Mouse (Mus musculus): ENCODE measurements around the gene C3ar1.

The C3ar1 gene

DNA sequence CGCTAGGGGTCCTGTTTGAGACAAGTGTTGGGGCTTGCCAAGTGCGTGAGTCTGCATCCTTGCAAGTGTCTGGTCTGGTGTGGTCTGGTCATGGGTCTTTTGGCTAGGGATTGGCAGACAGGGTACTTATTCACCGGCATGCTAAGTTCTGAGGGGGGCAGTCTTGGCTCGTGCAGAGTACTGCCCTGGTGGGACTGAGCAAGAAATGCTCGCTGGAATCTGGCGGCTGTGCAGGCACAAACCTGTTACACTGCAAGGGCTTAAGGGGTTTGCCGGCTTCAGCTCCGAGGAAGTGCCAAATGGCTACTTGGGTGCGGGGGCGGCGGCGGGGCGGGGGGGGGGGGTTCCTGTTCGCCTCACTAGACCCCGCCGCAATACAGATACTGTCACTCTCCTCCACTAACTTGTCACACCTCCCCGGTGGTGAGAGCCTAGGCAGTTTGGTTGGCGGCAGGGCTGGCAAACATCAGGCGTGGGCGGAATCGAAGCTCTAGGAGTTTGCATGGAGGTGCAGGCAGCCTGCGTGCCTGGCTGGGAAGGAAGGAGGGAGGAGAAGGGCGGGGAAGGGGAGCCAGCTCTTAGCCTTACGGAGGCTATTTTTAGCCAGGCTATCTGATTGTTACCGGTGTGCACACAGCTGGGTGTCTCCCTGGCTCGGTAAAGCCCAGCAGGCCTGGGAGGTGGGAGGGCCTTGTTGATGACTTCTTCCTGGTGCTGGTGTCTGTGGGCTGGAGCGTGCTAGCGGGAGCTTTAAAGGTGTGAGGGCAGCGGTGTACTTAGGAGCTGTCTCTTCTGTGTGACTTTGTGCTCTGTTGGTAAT is 29.8 kb downstream of the C3ar1 start:
- DNase-seq (ENCODE audit: low spot score) = peak; percentile 77

DNA sequence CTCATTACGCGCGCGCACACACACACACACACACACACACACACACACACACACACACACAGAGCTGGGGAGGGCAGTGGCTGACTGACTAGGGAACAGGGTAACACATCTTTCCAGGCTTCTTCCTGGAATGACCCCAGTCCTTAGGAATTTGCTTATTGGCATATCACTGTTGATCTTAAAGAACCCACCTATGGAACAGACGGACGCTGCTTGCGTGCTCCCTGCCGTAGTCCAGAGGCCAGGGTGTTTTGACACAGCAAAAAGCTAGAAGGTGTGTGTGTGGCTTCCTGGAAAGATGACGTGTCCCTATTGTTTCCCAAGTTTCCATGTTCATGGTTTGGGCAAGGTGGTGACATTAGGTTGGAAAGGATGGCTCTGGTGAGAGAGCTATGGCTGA is 30.8 kb downstream of the C3ar1 start:
- no peak for DNase-seq (ENCODE audit: low spot score)

DNA sequence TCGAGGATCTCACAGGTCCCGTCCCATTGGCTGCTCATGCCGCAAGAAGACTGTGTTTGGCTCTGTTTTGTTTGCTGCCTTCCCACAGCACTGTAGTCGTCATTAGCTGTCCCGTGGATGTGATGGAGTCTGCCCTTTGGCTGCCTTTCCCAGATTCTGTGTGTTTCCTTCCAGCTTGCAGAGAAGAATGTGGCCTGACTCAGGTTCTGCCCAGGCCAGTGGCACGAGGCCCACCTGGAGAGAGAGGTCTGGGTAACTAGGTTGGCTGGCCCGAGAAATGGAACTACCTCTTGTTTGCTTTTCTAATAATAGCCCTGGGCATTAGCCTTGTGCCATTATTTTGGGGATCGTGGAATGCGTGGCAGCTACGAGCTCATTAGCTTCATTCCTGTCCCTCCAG is 31.9 kb downstream of the C3ar1 start:
- peak; percentile 45 for DNase-seq (ENCODE audit: low spot score)

DNA sequence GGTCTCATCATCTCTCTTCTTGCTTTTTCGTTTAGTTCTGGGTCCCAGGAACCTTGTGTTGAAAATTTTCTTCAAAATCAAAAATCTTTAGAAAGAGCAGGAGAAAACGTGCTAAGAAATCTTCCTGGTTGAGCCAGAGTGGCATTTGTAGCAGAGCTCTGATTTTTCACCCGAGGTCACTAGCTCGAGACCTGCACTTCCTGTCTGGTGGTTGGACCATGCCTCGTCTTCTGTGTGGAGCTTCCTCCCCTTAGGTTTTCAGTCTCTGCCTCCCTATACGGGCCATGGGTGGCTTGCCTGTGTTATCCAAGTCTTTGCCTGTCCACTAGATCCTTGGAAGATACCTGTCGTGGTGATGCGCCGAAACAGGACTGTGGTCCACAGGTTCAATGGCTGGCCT is 34.1 kb downstream of the C3ar1 start:
- DNase-seq (ENCODE audit: low spot score) = peak; percentile 20

DNA sequence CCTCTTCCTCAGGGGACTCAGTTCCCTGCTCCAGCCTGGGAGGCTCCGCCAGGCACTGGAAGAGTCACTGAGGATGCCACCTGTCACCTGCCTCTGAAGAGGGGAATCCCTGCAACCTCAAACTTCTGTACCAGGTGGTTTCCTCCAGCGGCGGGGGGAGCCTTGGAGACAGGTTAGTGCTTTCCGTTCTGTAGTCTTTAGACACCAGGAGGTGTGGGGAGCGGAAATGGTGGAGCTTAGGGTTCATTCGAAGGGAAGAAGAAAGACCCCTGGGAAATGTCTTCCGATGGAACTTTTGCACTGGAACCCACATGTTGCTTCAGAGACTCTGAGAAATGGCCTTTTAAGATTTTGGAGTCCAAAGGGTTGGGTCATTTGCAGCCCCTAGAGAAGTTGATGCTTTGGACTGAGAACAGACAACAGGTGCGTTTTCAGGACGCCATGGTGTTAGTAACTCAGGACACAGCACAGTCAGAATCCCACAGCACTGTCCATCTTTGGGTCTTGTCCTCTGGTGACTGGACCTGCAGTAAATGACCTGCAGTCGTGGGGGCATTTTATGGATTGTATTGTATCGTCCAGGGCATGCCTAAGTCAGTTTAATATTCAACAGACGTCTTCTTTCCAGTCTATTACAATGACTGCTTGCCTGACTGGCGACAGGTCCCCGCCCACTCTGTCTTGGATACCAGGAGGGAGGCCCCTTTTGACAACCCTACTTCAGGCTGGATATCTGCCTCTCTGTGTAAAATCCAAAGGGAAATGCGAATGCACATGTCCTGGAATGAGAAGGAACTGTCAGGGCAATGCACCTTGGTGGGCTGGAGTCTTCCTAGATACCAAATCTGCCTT is 34.9 kb downstream of the C3ar1 start:
- no peak for DNase-seq (ENCODE audit: low spot score)

DNA sequence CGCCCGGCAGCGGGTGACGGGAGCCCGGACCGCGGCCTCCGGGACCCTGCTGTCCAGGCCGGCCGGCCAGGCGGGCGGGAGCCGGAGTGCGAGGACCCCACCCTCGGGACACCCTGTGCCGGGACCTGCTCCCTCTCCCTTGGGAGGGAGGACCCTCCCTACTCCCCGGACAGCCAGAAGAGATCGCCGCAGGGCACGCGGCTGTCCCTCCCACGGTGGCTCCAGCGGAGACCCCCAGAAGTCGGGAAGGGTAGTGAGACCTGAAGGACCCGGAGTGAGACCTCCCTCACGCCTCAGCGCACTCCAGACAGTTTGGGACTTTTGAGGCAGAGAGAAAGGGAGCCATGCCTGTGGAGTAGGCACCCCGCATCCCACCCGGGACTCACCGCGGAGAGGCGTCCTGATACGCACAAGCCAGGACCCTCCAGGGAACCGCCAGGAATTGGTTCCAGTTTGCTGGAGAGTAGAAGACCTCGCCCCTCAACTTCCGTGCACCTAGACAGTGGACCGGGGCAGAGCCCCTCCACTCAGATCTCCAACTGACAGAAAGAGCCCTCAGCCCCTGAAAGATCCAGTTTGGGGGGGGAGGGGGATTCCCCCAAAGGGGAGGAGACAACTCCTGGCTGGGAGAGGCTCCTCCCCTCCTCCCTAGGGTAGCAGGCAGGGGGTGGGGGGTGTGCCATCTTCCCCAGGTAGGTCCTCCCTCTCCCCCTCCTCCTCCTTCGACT is 35.7 kb downstream of the C3ar1 start:
- peak; percentile 20 for DNase-seq (ENCODE audit: low spot score)

DNA sequence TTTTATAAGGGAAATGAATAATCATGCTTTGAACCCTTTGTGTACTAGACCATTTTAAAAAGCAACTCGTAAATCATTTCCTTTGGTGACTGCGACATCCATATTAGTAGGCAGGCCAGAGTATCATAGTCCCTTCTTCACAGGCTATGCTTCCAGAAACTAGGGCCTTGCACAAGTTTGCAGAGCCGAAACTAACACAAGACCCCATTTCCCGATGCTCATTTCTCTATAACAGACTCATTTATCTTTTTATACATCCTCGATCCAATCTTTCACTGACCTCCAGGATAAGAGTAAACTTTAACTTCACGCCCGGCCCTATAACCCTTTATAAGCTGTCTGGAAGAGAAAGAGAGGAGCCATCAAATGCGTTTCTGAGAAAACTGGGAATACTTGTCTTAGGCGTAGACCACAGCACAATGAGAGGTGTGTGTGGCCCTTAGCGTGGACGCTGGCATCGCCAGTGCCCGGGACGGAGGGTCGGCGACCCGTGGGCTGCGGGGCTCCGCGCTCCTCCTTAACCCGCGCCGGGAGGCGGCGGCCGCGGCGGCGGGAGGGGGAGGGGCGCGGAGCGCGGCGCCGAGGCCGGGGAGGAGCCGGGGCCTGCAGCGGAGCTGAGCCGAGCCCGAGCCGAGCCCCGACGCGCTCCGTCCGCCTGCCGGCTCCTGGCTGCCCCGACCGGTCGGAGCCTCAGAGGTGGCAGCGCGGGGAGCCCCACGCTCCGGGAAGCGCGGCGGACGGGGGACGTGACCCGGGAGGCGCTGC is 36.5 kb downstream of the C3ar1 start, which contains the start of gene Foxj2:
Gene Foxj2, plus strand, starts transcription at position 609 of the 765 bp plus-strand sequence.
- DNase-seq (ENCODE audit: low spot score) = peak; percentile 64

DNA sequence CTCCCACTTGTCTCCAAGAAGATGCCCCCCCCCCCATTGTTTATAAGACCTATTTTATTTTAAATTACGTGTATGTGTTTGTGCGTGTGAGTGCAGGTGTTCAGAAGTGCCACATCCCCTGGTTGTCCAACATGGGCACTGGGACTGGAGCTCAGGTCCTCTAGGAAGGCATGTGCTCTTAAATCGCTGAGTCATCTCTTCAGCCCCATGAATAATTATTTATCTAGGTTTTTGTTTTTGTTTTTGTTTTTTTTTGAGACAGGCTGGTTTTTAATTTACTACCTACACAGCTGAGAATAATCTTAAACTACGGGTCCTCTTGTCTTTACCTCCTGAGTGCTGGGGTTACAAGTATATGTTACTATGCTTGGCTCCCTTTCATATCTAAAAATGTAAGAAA is 42.3 kb downstream of the C3ar1 start:
- DNase-seq (ENCODE audit: low spot score) = no peak

DNA sequence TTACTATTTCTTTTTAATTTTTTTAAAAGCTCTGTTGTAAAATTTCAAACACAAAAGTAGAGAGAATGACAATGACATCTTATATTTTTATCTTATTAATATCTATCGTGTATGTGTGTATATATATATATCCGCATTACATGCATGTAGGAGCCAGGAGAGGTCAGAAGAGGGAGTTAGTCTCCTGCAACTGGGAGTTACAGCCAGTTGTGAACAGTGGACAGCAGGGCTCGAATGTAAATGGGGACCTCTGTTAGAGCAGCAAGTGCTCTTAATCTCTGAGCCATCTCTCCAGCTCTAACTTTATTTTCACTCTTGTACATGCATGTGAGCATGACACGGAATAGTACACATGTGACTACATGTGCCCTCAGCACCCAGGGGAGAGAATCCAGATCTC is 43.2 kb downstream of the C3ar1 start:
- DNase-seq (ENCODE audit: low spot score) = no peak

DNA sequence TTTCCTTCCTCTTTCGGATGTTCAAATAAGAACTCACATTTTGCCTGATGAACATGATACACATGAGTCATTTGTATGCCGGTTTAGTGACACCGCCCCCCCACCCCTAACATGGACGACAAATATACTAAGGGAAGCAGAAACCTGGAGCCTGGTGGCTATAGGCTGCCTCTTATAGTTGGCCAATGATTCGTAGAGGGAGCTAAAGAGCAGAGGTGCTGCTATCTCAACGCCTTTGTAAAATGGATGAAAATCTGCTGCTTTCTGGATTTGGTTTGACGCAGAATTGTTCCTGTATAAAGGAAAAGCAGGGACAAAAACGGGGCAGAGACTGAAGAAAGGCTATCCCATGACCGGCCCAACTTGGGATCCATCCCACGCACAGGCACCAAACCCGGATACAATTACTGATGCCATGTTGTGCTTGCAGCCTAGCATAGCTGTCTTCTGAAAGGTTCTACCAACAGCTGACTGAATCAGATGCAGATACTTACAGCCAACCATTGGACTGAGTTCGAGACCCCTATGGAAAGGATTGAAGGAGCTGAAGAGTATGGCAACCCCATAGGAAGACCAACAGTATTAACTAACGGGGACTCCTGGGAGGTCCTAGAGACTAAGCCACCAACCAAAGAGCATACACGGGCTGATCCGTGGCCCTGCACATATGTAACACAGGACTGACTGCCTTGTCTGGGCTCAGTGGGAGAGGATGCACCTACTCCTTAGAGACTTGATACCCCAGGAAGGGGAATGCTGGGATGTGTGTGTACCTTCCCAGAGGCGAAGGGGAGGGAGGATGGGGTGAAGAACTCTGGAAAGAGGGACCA is 44.0 kb downstream of the C3ar1 start:
- peak; percentile 42 for DNase-seq (ENCODE audit: low spot score)

DNA sequence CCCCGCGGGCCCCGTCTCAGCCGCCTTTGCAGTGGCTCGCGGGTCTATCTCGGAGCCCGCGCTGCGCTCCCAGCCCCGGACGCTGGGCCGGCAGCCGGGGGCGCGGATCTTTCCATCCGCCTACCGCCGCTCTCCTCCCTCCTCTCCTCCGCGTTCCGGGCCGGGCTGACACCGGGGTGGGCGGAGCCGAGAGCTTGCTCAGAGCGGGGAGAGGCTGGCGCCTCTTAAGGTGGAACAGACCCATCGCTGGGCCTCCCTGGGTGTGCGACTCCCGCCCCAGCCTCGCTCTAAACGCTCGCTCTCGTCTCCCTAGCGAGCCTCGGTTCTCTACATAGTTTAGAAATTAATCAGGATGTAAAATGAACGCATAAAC is 44.7 kb downstream of the C3ar1 start:
- peak; percentile 95 for DNase-seq (ENCODE audit: low spot score)

DNA sequence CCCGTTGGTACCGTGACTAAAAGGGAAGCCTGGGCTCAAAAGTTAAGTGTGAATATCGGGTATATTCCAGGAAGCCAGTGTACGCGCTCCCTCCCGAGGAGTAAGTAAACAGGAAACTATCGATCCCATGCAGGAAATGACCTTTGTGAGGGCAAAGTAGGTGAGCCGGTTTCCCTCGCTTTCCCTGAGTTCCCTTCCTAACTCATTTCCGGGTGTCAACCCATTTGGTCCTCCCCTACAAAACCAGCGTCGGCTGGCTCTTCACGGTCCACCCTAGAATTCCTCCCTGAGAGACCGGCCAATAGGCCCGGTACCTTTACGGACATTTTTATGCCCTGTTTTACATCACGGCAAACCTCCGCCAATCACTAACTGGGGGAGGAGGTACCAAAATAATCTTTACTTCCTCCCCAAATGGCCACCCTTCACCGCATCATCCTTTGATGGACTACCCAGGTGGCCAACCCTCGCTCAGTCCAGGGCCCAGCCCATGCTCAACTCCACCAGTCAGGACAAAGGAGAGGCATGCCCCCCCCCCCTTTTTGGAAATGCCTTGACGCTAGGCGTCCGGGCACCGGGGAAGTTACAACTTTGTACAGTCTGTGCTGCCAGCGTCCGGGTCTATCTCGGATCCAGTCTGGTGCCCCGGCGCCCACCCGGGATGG is 45.2 kb downstream of the C3ar1 start:
- DNase-seq (ENCODE audit: low spot score) = peak; percentile 99

DNA sequence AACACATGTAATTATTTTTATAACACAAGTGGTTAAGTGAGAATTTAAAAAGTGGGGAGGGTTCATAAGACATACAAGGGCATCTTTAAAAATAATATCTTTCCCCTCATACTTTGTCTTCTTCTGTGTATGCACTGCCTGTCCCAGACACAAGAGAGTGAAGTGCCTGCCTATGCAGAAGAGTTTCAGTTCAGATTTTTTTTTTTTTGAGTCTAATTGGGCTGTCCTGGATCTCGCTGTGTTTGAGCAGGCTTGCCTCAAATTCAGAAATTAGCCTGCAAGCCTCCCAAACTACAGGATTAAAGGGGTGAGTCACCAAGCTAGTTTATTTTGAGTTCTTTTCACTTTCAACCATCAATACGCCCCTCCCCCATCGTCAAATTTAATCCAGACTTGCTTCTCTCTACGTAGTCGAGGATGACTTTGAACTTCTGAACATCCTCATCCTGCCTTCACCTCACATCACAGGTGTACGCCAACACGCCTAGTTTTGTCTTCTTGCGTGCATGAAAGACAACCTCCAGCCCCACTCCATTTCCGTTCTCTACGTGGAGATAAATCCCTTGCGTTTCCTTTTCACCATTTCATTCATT is 45.8 kb downstream of the C3ar1 start:
- no peak for DNase-seq (ENCODE audit: low spot score)

DNA sequence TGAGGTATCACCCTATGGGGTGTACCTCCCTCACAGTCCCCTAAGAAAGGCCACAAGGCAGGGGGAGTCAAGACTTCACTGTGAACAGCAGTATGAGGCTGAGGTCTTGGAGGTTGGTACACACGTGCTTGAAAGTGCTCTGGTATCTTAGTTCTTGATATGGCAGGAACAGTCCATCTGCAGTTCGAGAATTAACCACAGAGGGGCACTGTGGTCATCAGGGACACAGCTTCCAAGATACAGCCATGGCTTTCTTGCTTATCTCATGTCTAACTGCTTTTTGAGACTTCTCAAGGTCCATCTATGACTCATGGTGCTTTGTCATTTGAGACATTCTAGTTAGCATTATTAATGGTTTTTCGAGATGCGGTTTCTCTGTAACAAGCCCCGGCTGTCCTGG is 51.5 kb downstream of the C3ar1 start:
- peak; percentile 83 for DNase-seq (ENCODE audit: low spot score)

DNA sequence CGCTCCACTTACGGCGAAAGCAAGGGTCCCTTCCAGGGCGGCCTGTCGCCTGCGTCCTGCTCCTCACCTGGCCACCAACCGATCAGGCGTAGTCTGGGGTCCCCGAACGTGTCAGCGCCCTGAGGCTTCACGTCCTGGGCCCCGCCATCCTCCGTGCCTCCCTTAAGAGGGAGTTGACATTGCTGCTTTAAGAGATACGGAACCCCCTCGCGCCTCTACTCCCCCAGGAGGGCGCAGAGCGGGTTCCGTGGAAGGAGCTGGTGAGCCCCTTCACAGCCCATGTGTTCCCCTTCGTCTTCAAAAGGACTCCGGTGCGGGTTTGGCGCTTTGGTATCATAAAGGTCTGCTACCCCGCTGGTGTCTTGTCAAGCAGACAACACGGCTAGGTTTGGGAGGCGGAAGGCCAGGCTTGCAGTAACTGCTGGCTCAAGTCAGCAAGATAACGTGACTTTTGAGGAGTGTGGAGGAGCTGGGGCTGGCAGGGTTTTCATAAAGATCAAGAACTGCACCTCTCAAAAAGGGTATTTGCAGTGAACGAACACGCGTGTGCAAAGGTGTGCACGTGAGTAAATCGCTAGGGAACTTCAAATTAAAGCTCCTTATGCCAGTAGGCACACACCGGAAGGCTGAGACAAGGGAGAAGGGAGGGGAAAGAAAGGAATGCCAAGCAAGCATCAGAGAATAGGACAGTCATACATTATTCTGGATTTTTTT is 54.0 kb downstream of the C3ar1 start:
- DNase-seq (ENCODE audit: low spot score) = no peak

DNA sequence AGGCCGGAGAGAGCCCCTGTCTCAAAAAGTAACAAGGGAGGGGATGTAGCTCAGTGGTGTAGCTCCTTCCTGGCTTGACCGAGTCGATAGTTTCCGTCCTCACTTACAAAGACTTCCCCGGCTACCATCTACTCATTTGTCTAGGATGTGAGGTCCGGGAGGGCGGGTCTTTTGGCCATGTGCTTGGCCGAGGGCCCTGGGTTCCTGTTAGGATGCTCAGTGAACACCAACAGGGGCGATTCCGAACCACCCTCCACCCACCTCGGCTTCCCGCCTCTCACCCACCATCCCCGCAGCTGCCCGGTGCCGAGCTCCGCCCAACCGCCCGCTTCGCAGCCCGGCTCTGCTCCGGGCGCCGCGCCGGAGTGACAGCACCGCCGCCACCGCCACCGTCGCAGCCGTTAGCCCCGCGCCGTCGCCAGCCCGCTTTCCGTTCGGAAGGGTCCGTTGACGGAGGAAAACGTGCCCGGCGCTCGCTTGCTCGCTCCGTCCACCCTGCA is 54.6 kb downstream of the C3ar1 start, which contains the start of gene Slc2a3:
Gene Slc2a3, minus strand, starts transcription at position 340 of the 500 bp plus-strand sequence.
- DNase-seq (ENCODE audit: low spot score) = peak; percentile 43

DNA sequence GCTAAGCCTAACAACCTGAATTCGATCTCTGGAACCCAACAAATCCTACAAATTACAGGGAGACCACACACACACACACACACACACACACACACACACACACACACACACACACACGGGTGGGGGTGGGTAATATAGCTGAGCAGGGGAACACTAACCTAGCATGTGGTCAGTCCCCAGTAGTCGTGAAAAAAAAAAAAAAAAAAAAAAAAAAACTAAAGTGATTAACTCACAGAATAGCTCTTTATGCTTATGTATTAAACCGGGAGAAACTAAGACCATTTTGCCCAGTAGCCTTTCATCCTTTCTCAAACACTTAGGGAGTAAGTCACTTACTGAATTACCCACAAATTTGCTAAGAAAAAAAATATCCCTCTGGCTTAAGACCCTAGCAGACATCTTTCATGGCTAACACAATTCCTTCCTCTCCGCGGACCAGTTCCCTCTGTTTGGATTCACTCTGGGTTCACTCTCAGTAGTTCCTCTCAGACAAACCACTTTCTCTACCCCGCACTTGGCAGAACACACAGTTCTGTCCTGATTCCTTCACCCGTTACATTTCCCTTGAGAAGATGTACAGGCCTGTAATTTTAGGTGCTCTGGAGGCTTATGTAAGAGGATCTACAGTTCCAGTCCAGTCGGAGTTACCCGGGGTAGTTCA is 55.2 kb downstream of the C3ar1 start:
- no peak for DNase-seq (ENCODE audit: low spot score)
